Mouse (Mus musculus) A20 (cell line): ENCODE measurements around the gene Atp1b3.
A peak's percentile ranks its signal among the peaks of the same experiment; 100 is the strongest.

ENCODE experiments used
- DNase-seq: peaks from one replicate; pipeline ENCODE4 v3.0.0-alpha.2; 2011; ENCODE audit warnings: low read depth, low spot score

The Atp1b3 gene

GRCm38 (mm10) chr9:96363581-96364140 is 581 bp downstream of the Atp1b3 start:
- peak; percentile 61 for DNase-seq

- peak; percentile 61 for DNase-seq
These were observed 4.2 kb downstream of the Atp1b3 start for GRCm38 (mm10) chr9:96360056-96360455.

- DNase-seq, result peak; percentile 69
These were observed 10.4 kb downstream of the Atp1b3 start for GRCm38 (mm10) chr9:96353799-96354198.

GRCm38 (mm10) chr9:96353121-96353769 is 11.0 kb downstream of the Atp1b3 start:
- peak; percentile 85 for DNase-seq

GRCm38 (mm10) chr9:96351771-96352170 is 12.5 kb downstream of the Atp1b3 start:
- DNase-seq, result peak; percentile 41

- DNase-seq, result no peak
These were observed 13.8 kb downstream of the Atp1b3 start for GRCm38 (mm10) chr9:96350476-96350875.

GRCm38 (mm10) chr9:96350010-96350409 is 14.2 kb downstream of the Atp1b3 start:
- DNase-seq, result peak; percentile 75

- no peak for DNase-seq
These were observed 15.4 kb downstream of the Atp1b3 start for GRCm38 (mm10) chr9:96348885-96349284.

GRCm38 (mm10) chr9:96345750-96346149 is 18.5 kb downstream of the Atp1b3 start:
- DNase-seq, result no peak

GRCm38 (mm10) chr9:96331146-96331545 is 33.1 kb downstream of the Atp1b3 start:
- no peak for DNase-seq

GRCm38 (mm10) chr9:96328226-96328625 is 36.0 kb downstream of the Atp1b3 start:
- peak; percentile 19 for DNase-seq

- no peak for DNase-seq
These were observed 37.7 kb downstream of the Atp1b3 start for GRCm38 (mm10) chr9:96326496-96326923.

GRCm38 (mm10) chr9:96324502-96324901 is 39.7 kb downstream of the Atp1b3 start:
- no peak for DNase-seq

- DNase-seq, result no peak
These were observed 41.7 kb downstream of the Atp1b3 start for GRCm38 (mm10) chr9:96322411-96323152.

GRCm38 (mm10) chr9:96320551-96320980 is 43.7 kb downstream of the Atp1b3 start:
- DNase-seq, result no peak

GRCm38 (mm10) chr9:96319333-96319732 is 44.9 kb downstream of the Atp1b3 start:
- no peak for DNase-seq

GRCm38 (mm10) chr9:96312074-96312473 is 52.2 kb downstream of the Atp1b3 start:
- no peak for DNase-seq

GRCm38 (mm10) chr9:96308816-96309215 is 55.4 kb downstream of the Atp1b3 start:
- DNase-seq, result no peak

GRCm38 (mm10) chr9:96299324-96300008 is 64.8 kb downstream of the Atp1b3 start:
- no peak for DNase-seq

GRCm38 (mm10) chr9:96292144-96292543 is 72.1 kb downstream of the Atp1b3 start:
- DNase-seq, result no peak

- DNase-seq, result peak; percentile 41
These were observed 79.3 kb downstream of the Atp1b3 start for GRCm38 (mm10) chr9:96284916-96285315.
